Mouse (Mus musculus) hindbrain, postnatal 0 days (tissue): ENCODE results near the gene Rbck1. TPM values are rescaled to one million over a fixed set of nuclear protein-coding genes. Genes with fewer than 3 reads are reported as not detected.

Experiments
- ATAC-seq: fragments of 200-750 bp; cut with Nextera tagmentation; 2 replicates; pipeline ENCODE4 v1.8.0; 2017; ENCODE audit warnings: mild to moderate bottlenecking, moderate TSS enrichment, moderate library complexity
- DNase-seq: peaks from one replicate; pipeline ENCODE4 v3.0.0-alpha.2; 2015; ENCODE audit warnings: low spot score
- H3K27ac ChIP-seq: fragments of 300-500 bp; sonication (generic); 2 replicates; pipeline ENCODE4 v1.5.1; 2014; ENCODE audit warnings: mild to moderate bottlenecking
- H3K27me3 ChIP-seq: fragments of 300-500 bp; sonication (generic); 2 replicates; pipeline ENCODE4 v1.6.1; 2014; ENCODE audit warnings: low read length, mixed read lengths; ENCODE audit not compliant: insufficient read depth
- H3K36me3 ChIP-seq: fragments of 300-500 bp; sonication (generic); 2 replicates; pipeline ENCODE4 v1.6.1; 2014; ENCODE audit warnings: low read length, mixed read lengths; ENCODE audit not compliant: insufficient read depth
- H3K4me1 ChIP-seq: fragments of 300-500 bp; sonication (generic); 2 replicates; pipeline ENCODE4 v1.6.1; 2014; ENCODE audit warnings: antibody characterized with exemption, low read length, mixed read lengths; ENCODE audit not compliant: insufficient read depth
- H3K4me2 ChIP-seq: fragments of 300-500 bp; sonication (generic); 2 replicates; pipeline ENCODE4 v1.6.1; 2014; ENCODE audit warnings: low read depth, mild to moderate bottlenecking, low read length, moderate library complexity, mixed read lengths
- H3K4me3 ChIP-seq: fragments of 300-500 bp; sonication (generic); 2 replicates; pipeline ENCODE4 v1.5.1; 2014; ENCODE audit warnings: low read length
- H3K9ac ChIP-seq: fragments of 300-500 bp; sonication (generic); replicated peaks from 2 replicates; pipeline ENCODE4 v1.6.1; 2014; ENCODE audit warnings: mild to moderate bottlenecking, low read length, moderate library complexity, mixed read lengths
- H3K9me3 ChIP-seq: fragments of 300-500 bp; sonication (generic); 2 replicates; pipeline ENCODE4 v1.6.1; 2016; ENCODE audit warnings: low read length, mixed read lengths
- CTCF ChIP-seq: IDR thresholded peaks from 2 replicates; pipeline ENCODE4 v1.5.1; 2016; ENCODE audit warnings: antibody characterized with exemption, control low read depth, low read depth
- WGBS: fragments of 180-500 bp; shearing (Covaris S2); extraction: QIAGEN DNeasy Blood & Tissue Kit; methylation state at CpG from one replicate; pipeline ENCODE4 v1.1.7; 2014; 5-methylcytosine and 5-hydroxymethylcytosine counted together
- polyA plus RNA-seq: library from polyadenylated mRNA; unstranded; fragments of >200 nt; fragmentation: Nextera tagmentation; extraction: Ambion mirVana; gene quantifications from 2 replicates; pipeline ENCODE4 v1.2.1, GENCODE M21; 2015
- total RNA-seq: library from RNA; depleted of rRNA; stranded (reverse); fragments of >200 nt; gene quantifications from 2 replicates; pipeline ENCODE4 v1.2.3, GENCODE M21; 2014

The Rbck1 gene
- total and polyA plus RNA-seq, 2 experiments from 2014 or later = 81.6 to 135 TPM

DNA sequence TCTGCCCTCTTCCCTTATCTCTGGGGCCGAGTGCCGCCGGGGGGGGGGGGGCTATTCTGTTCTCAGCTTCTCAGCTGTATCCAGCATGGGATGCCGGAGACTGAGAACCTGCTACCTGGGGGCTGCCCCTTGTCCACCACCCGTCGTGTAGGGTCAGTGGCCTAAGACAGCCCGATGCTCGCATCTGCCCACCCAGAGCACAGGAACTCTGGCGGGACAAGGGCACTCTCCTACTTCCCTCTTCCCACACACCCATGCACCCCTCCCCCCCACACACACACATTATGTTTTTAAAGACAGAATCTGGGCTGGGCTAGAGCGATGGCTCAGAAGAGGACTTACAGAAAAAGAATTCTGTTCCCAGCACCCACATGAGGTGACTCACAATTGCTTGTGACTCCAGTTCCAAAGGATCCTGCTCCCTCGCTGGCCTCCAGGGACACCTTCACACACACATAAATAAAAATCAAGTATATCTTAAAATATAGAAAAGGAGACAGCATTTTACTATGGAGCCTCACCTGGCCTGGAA, 2.9 kb upstream of the Rbck1 start:
- Histone ChIP-seq H3K9me3 (no peaks in the 10 kb centered on the region), H3K27ac (no peak overlapping the region), H3K4me1 (peaks cover 7% of the 10 kb centered on the region), H3K4me2 (no peak overlapping the region), H3K27me3 (no peaks in the 10 kb centered on the region), H3K36me3 (no peaks in the 10 kb centered on the region), H3K4me3 (no peak overlapping the region), H3K9ac (no peak overlapping the region)
- 48% methylated on average over 11 of the region's 11 CpGs for WGBS
- DNase-seq (no peak), ATAC-seq (no peak)
- no peak for TF ChIP-seq CTCF

DNA sequence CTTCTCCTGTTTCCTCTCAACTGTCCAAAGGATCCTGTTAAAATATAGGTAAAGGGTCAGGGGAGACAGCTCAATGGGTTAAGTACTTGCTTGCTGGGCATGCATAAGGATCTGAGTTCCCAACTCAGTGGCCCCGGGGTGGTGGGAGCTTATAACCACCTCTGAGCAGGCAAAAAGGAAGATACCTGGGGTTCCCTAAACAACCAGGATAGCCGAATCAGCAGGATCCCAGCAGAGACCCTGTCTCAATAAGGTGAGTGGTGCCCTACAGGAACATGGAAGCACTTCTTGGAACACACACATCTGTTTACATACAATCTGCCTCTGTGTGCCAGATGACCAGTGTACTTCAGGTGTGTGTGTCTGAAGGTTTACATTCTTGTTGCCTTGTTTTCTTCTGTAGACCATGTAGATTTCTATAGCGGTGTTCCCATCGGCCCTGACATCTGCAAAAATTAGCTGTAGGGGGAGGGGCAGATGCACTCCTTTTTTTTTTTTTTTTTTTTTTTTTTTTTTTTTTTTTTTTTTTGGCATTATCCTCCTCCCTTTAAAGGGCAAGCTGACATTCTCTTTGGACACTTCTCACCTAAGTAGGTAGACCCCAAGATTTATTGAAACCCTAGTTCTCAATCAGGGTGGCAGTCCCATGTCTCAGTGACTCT, 1.0 kb upstream of the Rbck1 start:
- DNase-seq = no peak
- no peak overlapping the region for H3K27ac ChIP-seq
- peaks cover 4% of the 10 kb centered on the region; the same call in 1 of the 2 replicates for H3K36me3 ChIP-seq
- H3K9me3 ChIP-seq = no peaks in the 10 kb centered on the region
- no peaks in the 10 kb centered on the region for H3K27me3 ChIP-seq
- WGBS = 76% methylated on average over 4 of the region's 4 CpGs
- H3K4me2 ChIP-seq = no peak overlapping the region
- no peak for ATAC-seq
- TF ChIP-seq CTCF = no peak
- H3K9ac ChIP-seq = no peak overlapping the region
- no peak overlapping the region for H3K4me3 ChIP-seq
- peaks cover 7% of the 10 kb centered on the region for H3K4me1 ChIP-seq

DNA sequence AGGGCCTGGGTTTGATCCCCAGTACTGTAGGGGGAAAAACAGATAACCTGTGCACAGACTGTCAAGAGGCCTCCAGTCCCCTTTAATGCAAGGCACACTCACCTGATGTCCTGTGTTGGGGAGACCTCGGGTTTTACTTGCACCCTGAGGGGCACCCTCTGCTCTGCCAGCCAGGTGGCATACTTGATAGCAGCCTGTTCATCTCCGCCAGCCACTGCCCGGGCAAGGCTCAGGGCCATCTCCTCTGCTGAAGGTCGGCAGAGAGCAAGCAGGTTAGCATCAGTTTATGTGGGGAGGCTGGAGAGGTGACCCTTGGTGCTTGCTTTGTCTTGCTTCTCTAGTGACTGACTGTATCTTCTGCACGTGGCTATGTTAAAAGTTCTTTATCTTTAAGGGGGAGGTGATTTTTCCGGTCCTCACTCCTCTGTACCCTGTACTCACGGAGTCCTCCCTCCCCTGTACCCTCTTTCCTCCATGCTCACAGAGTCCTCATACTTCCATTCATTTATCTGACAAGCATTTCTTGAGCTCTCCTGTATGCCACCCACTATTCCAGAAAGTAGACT, 1.5 kb downstream of the Rbck1 start:
- Histone ChIP-seq H3K27me3 (no peaks in the 10 kb centered on the region), H3K9me3 (no peaks in the 10 kb centered on the region), H3K9ac (peak overlapping the region; percentile 91; the same call in 1 of the 2 replicates), H3K4me2 (peak overlapping the region; percentile 93), H3K4me1 (peaks cover 7% of the 10 kb centered on the region), H3K4me3 (peak overlapping the region; percentile 85), H3K36me3 (peaks cover 20% of the 10 kb centered on the region; the same call in 1 of the 2 replicates), H3K27ac (no peak overlapping the region)
- no peak for TF ChIP-seq CTCF
- ATAC-seq (no peak), DNase-seq (no peak)
- WGBS = 74% methylated on average over 7 of the region's 7 CpGs

DNA sequence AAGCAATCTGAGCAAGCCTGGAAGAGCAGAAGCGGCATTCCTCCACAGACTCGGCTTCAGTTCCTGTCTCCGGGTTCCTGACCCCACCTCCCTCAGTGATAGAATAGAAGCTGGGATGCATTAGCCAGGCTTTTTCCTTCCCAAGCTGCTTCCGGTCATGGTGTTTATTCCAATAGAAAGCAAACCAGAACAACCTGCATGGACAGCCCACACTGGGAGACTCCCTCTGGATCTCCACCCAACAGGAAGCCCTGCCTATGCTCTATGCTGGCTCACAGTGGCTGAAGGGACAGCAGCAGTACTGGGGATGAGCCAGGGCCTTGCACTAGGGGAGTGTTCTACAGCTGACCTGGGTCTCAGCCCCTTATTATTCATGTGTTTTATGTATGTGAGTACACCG, 4.5 kb downstream of the Rbck1 start:
- TF ChIP-seq CTCF = no peak
- Histone ChIP-seq H3K4me1 (peaks cover 7% of the 10 kb centered on the region), H3K27me3 (no peaks in the 10 kb centered on the region), H3K27ac (no peak overlapping the region), H3K9me3 (no peaks in the 10 kb centered on the region), H3K4me2 (no peak overlapping the region), H3K4me3 (no peak overlapping the region), H3K36me3 (peaks cover 30% of the 10 kb centered on the region; the same call in 1 of the 2 replicates), H3K9ac (no peak overlapping the region)
- DNase-seq (no peak), ATAC-seq (no peak)
- 85% methylated on average over 5 of the region's 5 CpGs for WGBS

DNA sequence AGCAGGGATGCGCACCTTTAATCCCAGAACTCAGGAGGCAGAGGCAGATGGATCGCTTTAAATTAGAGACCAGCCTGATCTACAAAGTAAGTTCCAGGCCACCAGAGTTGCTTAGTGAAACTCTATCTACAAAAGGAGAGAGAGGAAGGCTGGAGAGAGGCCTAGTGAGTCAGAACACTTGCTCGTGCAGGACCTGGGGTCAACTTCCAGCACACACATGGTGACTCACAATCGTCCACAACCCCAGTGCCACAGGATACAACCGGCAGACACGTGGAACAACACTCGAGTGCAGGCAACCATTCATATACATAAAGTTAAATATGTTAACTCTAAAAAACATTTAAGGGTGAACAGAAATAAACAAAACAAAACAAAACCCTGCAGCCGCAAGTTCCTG, 5.8 kb downstream of the Rbck1 start:
- DNase-seq (no peak), ATAC-seq (no peak)
- H3K9me3 ChIP-seq = no peaks in the 10 kb centered on the region
- H3K27ac ChIP-seq = no peak overlapping the region
- TF ChIP-seq CTCF = no peak
- H3K27me3 ChIP-seq = no peaks in the 10 kb centered on the region
- H3K9ac ChIP-seq = no peak overlapping the region
- WGBS = 91% methylated on average over 8 of the region's 8 CpGs
- H3K4me3 ChIP-seq = no peak overlapping the region
- no peak overlapping the region for H3K4me2 ChIP-seq
- H3K4me1 ChIP-seq = peaks cover 7% of the 10 kb centered on the region
- peaks cover 43% of the 10 kb centered on the region; the same call in 1 of the 2 replicates for H3K36me3 ChIP-seq

DNA sequence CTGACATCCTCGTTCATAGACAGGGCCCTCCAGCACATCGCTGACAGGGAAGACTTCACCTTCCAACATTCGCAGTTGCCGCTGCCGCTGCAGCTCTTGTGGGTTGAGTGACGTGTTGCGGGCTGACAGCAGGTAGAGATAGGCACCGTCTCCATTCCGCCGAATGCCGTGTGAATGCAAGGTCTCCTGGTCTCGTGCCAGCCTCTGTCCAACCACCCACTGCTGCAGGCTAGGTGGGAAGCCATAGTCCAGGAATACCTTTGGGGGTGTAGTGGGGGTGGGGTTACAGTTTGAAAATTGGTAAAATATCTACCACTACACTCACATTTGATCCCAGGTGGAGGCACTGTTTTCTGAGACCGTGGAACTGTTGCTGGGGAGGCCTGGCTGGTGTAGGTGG, 6.3 kb downstream of the Rbck1 start:
- Histone ChIP-seq H3K4me3 (no peak overlapping the region), H3K27ac (no peak overlapping the region), H3K9ac (no peak overlapping the region), H3K4me1 (peaks cover 6% of the 10 kb centered on the region), H3K4me2 (no peak overlapping the region), H3K9me3 (no peaks in the 10 kb centered on the region), H3K27me3 (no peaks in the 10 kb centered on the region), H3K36me3 (peaks cover 46% of the 10 kb centered on the region; the same call in 1 of the 2 replicates)
- WGBS = 91% methylated on average over 13 of the region's 13 CpGs
- ATAC-seq (no peak), DNase-seq (no peak)
- no peak for TF ChIP-seq CTCF

DNA sequence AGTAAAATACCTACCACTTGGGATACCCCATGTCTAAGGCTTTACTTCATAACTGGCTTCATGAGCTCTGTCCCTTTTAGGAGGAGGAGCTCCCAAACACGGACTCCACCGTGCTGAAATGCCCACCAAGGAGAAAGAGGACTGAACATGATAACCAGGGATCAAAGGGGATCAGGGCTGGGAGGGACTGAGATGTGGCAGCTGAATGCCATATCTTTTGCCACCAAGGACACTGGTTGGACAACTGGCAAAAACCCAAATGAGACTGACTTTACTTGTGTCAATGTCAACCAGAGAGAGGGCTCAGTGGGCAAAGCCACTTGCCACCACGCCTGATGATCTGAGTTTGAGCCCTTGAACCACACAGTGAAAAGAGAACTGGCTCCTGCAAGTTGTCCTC, 7.6 kb downstream of the Rbck1 start:
- 88% methylated on average over 3 of the region's 3 CpGs for WGBS
- peaks cover 46% of the 10 kb centered on the region; the same call in 1 of the 2 replicates for H3K36me3 ChIP-seq
- ATAC-seq (no peak), DNase-seq (no peak)
- H3K9ac ChIP-seq = no peak overlapping the region
- H3K4me1 ChIP-seq = no peaks in the 10 kb centered on the region
- TF ChIP-seq CTCF = no peak
- H3K4me3 ChIP-seq = no peak overlapping the region
- no peaks in the 10 kb centered on the region for H3K27me3 ChIP-seq
- H3K27ac ChIP-seq = no peak overlapping the region
- H3K9me3 ChIP-seq = no peaks in the 10 kb centered on the region
- no peak overlapping the region for H3K4me2 ChIP-seq
